Mouse (Mus musculus): ENCODE data around the gene Rora.

- TF ChIP-seq CTCF (IDR thresholded peaks at IDR 0.05; ENCODE audit: low read depth, low read length) (no peak), POLR2A (IDR thresholded peaks at IDR 0.05; ENCODE audit: borderline replicate concordance, low read depth, low read length) (no peak)
Observed at GRCm38 (mm10) chr9:68835037-68835649, 181.6 kb downstream of the Rora start.
